Mouse (Mus musculus) brown adipose tissue, adult 24 weeks (tissue): ENCODE data around the gene P3h1. TPM values are rescaled to one million over a fixed set of nuclear protein-coding genes. Genes with fewer than 3 reads are reported as not detected.
"Not testable (repeated sequence)": the region's sequence is repeated elsewhere in the genome, so short reads cannot be mapped to it uniquely, and the experiment has no call there.

Experiments
- H3K27ac ChIP-seq: fragments of 200-500 bp; replicated peaks from 2 replicates; pipeline ENCODE4 v1.5.1; 2012; ENCODE audit warnings: low read depth, mild to moderate bottlenecking, low read length
- H3K4me1 ChIP-seq: fragments of 200-500 bp; 2 replicates; pipeline ENCODE4 v1.6.1; 2012; ENCODE audit warnings: low read length, mixed read lengths; ENCODE audit not compliant: control insufficient read depth, insufficient read depth, insufficient read length
- H3K4me3 ChIP-seq: fragments of 200-500 bp; 2 replicates; pipeline ENCODE4 v1.5.1; 2012; ENCODE audit warnings: low read depth, mild to moderate bottlenecking, low read length, moderate library complexity; ENCODE audit not compliant: insufficient read depth
- polyA plus RNA-seq: library from polyadenylated mRNA; stranded (reverse); fragments of >200 nt; gene quantifications from 2 replicates; pipeline ENCODE4 v1.2.4, GENCODE M21; 2012; ENCODE audit not compliant: missing spikeins, insufficient read depth, insufficient read length

P3h1 gene
- polyA plus RNA-seq, 1 experiment, result 6.5 TPM

DNA sequence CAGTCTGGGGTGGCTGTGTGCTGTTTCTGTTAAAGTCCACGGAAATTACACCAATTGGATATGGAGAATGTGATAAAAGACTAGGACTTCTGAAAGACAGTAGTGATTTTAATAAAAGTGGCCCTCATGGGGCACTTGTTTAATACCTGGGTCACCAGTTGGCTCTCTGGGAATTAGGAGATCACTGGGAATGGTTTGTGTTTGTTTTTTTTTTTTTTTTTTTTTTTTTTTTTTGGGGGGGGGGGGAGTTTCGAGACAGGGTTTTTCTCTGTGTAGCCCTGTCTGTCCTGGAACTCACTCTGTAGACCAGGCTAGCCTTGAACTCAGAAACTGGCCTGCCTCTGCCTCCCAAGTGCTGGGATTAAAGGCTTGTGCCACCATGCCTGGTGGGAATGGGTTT lies 43.0 kb downstream of the P3h1 start:
- Histone ChIP-seq H3K27ac (peak overlapping the region; percentile 97), H3K4me1 (peaks cover 6% of the 10 kb centered on the region; the same call in 1 of the 2 replicates), H3K4me3 (no peak overlapping the region)

- not testable (repeated sequence) for H3K4me3 ChIP-seq, H3K4me1 ChIP-seq, H3K27ac ChIP-seq
These were observed 46.1 kb downstream of the P3h1 start for GRCm38 (mm10) chr4:119278784-119279183.

DNA sequence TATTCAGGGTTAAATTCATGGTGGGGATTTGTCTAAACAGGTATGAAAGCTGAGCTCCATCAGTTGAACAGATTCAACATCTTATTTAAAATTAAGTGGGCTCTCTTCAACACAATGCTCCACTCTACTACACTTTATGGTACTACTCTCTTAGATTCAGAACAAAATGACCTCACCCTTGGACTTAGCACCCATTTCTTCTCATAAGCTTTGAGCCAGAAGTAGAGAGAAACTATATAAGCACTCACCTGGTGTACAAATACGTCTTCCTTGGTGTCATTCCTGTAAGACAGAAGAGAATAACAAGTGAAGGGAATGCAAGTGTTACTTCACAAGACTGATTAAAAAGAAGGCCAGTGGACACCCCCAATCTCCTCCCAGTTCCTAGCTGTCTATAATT lies 52.1 kb downstream of the P3h1 start:
- H3K4me1 ChIP-seq, result peaks cover 3% of the 10 kb centered on the region
- no peak overlapping the region for H3K4me3 ChIP-seq
- no peak overlapping the region for H3K27ac ChIP-seq

GRCm38 (mm10) chr4:119285336-119285735 lies 52.6 kb downstream of the P3h1 start:
- peaks cover 4% of the 10 kb centered on the region for H3K4me1 ChIP-seq
- H3K27ac ChIP-seq, result no peak overlapping the region
- H3K4me3 ChIP-seq, result no peak overlapping the region

DNA sequence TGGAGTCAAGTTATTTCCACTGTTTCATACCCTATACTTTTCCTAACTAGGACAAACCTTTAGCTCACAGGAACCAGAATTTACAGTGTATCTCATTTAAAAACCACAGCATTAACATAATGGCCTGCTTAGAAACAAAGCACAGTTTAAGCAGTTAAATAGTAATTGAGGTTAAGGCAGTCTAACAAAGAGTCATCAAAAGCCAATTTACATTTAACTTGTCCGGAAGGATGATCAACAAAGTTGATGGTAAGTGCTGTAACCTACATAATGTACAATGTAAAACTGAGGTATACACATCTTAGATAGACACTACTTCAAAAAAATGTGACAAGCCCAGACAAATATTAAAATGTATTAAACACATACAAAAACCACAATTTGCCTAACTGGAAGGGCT lies 59.2 kb downstream of the P3h1 start:
- no peak overlapping the region for H3K27ac ChIP-seq
- H3K4me1 ChIP-seq, result peaks cover 12% of the 10 kb centered on the region
- H3K4me3 ChIP-seq, result no peak overlapping the region

- Histone ChIP-seq H3K27ac (peak overlapping the region; percentile 55), H3K4me3 (peak overlapping the region; percentile 81), H3K4me1 (peaks cover 12% of the 10 kb centered on the region)
These were observed 60.3 kb downstream of the P3h1 start for GRCm38 (mm10) chr4:119292771-119293573.

DNA sequence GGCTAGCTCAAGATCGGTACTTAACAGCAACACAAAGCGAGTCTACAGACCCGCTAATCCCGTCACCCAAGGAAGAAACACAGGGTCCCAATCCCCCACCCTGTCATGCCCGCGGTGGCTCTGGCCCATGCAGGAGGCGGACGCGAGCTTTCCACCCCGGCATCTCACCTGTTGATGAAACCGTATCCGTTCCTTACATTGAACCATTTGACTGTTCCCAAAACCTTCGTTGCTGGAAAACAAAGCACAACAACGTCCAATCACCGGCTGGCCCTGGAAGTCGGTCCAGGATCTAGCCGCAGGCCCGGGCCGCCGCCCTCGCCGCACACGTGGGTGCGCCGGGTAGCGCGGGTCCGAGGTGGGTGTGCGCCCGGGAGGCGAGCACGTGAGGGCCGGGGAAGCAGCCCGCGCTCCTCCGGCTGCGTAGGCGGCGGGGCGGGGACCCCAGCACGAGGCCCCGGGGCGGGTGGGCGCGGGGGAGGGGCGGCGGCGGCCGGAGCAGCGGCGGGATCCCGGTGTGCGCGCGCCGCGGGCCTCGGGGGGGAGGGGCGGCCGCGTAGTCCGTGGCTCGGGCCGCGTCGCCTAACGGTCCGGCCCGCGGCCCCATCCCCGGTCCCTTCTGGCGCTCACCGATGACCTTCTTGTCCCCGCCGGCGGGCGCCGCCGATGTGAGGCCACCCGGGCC lies 61.0 kb downstream of the P3h1 start:
- Histone ChIP-seq H3K4me3 (peak overlapping the region; percentile 81), H3K4me1 (peaks cover 11% of the 10 kb centered on the region), H3K27ac (peak overlapping the region; percentile 55)

GRCm38 (mm10) chr4:119294415-119295133 lies 61.9 kb downstream of the P3h1 start, which contains the start of gene Ybx1:
Ybx1 (minus strand) TSS chr4:119294604.
- peaks cover 9% of the 10 kb centered on the region for H3K4me1 ChIP-seq
- H3K4me3 ChIP-seq, result peak within 1 kb of the TSS; percentile 81
- H3K27ac ChIP-seq, result peak within 1 kb of the TSS; percentile 77

DNA sequence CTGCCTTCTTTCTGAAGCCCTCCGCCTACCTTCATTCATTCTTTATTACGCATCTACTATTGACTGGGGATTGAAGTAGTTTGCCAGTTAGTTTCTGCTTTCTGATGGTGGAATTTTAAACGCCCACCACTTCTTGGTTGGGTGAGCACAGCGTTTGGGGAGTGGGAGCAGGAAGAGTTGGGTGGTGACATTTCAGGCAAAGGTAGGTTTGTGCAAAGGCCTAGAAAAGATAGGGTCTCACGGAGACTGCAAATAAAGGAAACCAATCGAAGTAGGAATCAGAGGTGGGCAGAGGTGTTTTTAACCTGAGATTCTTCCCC lies 62.4 kb downstream of the P3h1 start:
- Histone ChIP-seq H3K4me3 (peak overlapping the region; percentile 72), H3K4me1 (peaks cover 9% of the 10 kb centered on the region), H3K27ac (no peak overlapping the region)

DNA sequence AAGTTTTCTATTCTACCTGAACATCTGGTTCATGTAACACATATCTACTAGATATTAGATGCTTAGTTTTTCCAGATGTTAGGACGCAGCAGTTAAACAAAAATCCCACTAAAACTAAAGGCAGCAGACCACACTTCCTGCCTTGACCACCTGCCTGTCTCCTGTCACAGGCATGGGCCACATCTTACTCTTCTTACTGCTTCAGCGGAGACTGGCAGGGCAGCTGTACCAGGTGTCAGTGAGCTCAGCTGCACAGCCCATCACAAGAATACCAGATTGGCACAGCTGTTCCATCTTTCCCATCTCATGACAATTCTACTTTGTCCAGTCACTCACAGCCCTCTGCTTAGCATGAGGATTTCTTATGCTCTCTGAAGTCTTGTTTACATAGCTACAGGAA lies 64.6 kb downstream of the P3h1 start:
- Histone ChIP-seq H3K27ac (no peak overlapping the region), H3K4me1 (peaks cover 6% of the 10 kb centered on the region; the same call in 1 of the 2 replicates), H3K4me3 (no peak overlapping the region)

Other genes with a start within 250 kb of the P3h1 start
- gene Slc2a1, start 124.2 kb upstream of the P3h1 start, polyA plus RNA-seq, result 2.8 and 7.4 TPM in 2 replicates
- gene Zfp691, start 58.7 kb upstream of the P3h1 start, polyA plus RNA-seq, result 16.2 and 24.1 TPM in 2 replicates
- not detected in 2 replicates for gene Ermap, start 42.9 kb upstream of the P3h1 start, polyA plus RNA-seq
- gene Svbp, start 37.6 kb upstream of the P3h1 start, polyA plus RNA-seq, result 30.6 and 38.8 TPM in 2 replicates
- gene Tmem269, start 14.7 kb upstream of the P3h1 start, polyA plus RNA-seq, result not detected in 2 replicates
- gene AU022252, start 203 bp upstream of the P3h1 start, polyA plus RNA-seq, result 4.3 and 6.8 TPM in 2 replicates
- gene Cldn19, start 22.5 kb downstream of the P3h1 start, polyA plus RNA-seq, result 0.46 TPM in 1 of 2 replicates, not detected in the other
- gene Ybx1, start 61.7 kb downstream of the P3h1 start, polyA plus RNA-seq, result 573 and 1,023 TPM in 2 replicates
- gene Ppih, start 87.6 kb downstream of the P3h1 start, polyA plus RNA-seq, result 15.4 and 17.0 TPM in 2 replicates
- 0.87 TPM in 1 of 2 replicates, not detected in the other for gene Ccdc30, start 182.6 kb downstream of the P3h1 start, polyA plus RNA-seq
- gene Ppcs, start 189.5 kb downstream of the P3h1 start, polyA plus RNA-seq, result 44.7 and 46.7 TPM in 2 replicates
- 0.99 TPM in 1 of 2 replicates, not detected in the other for gene Zmynd12, start 189.9 kb downstream of the P3h1 start, polyA plus RNA-seq